Mouse (Mus musculus): ENCODE measurements around the gene Pdcd1lg2.

Pdcd1lg2 gene

DNA sequence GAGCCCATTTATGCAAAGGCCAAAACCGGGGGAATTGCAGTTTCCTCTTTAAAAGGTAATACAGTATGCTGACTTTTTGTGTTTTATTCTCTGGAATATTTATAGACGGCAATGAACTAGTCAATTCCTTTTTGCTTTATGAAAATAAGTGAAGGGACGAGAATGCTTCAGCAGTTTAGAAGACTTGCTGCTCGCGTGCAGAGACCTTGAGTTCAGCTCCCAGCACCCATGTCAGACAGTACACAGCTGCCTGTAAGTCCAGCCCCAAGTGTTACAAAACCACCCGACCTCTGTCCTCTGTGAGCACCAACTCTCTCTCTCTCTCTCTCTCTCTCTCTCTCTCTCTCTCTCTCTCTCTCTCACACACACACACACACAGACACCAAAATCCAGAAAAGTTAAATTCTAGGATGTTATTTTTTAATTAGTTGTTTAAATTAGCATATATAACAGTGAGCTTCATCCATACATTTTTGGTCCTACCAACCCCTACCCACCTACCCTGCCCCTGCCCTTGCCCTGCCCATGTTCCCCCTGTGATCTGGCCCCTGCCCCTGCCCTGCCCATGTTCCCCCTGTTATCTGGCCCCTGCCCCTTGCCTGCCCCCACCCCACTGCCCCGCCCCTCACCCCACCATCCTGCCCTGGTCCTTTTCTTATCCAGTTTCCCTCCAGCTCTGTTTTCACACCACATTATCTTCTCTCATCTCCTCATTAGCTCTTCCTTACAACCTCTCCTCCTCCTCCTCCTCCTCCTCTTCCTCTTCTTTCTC, 86.3 kb downstream of the Pdcd1lg2 start:
- no peak for DNase-seq (ENCODE audit: low spot score in 2 of 2)

DNA sequence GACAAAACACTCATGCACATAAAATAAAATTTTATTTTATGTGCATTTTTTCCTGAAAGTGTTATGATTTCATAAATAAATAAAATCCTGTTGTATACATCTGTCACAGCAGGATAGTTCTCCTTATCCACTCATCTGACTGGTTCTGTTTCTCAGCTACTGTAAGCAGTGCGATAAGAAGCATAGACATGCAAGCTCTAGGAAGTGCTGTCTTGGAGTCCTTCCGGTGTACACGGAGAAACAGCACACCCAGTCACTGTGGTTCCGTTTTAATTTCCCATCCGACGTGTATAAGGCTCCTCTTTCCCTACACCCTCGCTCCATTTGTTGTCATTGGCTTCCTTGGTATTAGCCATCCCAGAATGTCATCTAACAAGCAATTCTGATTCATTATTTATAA, 87.2 kb downstream of the Pdcd1lg2 start:
- no peak for DNase-seq (ENCODE audit: low spot score in 2 of 2)

DNA sequence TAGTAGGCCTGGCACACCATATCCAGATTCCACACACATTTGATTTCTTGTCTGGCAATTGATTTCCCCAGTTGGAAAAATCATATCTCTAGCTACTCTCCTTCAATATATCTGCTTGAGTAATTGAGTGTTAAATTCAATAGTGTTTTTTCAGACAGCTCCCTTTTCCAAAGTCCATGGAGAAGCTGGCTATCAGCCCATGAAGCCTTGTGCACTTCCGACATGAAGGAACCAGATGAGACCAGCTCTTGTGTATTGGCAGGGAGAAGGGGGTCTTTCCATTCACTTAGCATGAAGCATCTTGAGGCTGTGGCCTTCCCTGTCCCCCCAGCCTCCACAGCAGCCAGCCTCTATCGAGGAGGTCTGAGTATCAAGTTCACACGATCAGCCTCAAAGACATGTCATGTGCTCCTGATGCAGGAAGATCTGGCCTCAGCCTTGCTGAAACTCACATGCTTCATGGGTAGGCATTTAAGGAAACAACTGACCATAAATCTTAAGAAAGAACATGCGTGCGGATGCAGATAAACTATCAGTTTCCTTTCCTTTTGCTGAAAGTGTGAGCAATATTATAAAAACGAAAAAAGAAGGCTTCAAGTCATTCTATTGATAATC, 88.2 kb downstream of the Pdcd1lg2 start:
- DNase-seq (ENCODE audit: low spot score in 2 of 2), result no peak

DNA sequence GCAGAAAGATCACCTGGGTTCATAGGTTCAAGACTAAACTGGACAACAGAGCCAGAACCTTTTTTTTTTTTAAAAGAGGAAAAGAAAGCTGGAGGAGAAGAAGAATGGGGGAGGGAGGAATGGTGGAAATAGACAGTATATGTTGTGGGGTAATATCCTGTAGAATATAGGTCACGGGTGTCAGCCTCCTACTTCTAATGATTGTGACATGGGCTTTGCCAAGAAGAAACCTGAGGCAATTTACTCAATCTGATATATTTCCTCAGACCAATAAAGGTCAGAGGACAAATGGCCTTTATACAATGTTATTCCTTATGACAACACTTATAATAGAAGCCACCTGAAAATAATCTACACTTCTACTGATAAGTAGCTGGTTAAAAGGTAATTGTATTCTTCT, 89.6 kb downstream of the Pdcd1lg2 start:
- no peak for DNase-seq (ENCODE audit: low spot score in 2 of 2)

DNA sequence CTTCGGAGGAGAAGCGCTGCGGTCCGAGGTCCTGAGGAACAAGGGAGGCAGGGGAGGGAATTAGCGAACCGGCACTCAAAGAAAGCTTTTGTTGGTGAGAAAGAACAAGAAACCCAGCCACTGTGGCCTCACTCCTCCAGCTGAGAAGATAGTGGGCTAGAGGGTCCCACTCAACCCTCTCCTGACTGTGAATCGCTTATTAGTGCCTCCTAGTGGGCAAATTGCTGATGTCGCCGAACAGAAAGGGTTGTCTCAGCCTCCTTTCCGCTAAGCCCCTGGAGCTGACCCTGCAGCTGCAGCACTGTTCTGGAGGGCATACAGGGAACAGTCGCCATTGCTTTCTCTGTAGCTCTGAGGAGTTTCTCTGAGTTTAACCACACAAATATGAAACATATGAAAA, 90.4 kb downstream of the Pdcd1lg2 start:
- no peak for DNase-seq (ENCODE audit: low spot score in 2 of 2)

DNA sequence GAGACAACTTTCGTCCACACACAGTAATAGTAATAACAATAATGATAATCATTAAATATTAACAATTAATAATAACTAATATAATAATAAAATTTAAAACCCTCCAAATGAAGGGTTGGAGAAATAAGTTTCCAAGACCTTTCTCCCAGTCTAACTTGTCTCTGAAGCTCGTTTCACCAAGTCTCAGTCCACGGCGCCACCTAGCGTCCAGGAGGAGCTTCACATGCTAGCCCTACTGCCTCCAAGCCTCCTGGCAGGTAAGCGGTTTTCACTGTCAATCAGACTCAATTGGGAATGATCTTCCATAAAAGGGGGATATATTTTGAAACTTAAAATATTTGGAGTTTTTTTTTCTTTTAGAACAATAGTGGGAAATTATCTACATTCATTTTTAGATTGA, 90.8 kb downstream of the Pdcd1lg2 start:
- DNase-seq (ENCODE audit: low spot score in 2 of 2), result peak; percentile 57 to 79

DNA sequence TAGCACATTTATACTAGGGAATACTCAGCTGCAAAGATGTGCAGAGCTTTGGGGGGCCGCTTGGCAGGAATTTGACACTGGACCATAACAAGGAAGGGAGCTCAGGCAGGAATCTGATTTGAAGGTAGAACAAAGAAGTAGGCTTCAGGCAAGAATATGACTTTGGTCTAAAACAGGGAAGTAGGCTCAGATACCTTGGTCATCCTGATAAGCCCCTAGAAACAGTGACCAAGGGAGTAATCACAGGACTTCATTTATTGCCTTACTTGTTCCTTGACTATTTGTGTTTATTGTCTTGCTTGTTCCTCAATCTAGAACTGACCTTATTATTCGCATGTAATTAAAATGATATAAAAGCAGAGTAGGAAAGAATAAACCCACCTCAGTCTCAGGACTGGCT, 93.4 kb downstream of the Pdcd1lg2 start:
- DNase-seq (ENCODE audit: low spot score in 2 of 2), result no peak

DNA sequence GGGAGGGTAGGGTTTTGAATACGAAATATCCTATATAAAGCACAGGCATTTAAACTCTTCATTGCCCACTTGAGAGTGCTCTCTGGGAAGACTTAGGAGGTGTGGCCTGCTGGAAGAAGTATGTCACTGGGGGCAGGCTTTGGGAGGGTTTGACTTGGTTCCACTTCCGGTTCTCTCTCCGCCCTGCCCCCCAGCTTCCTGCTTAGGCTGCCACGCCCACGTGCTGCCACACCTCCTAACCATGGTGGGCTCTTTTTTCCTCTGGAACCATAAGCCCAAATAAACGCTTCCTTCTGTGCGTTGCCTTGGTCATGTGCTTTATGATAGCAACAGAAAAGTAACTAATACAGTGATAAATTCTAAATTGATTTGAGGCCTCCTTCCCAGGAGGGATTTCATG, 94.9 kb downstream of the Pdcd1lg2 start:
- DNase-seq (ENCODE audit: low spot score in 2 of 2), result no peak

DNA sequence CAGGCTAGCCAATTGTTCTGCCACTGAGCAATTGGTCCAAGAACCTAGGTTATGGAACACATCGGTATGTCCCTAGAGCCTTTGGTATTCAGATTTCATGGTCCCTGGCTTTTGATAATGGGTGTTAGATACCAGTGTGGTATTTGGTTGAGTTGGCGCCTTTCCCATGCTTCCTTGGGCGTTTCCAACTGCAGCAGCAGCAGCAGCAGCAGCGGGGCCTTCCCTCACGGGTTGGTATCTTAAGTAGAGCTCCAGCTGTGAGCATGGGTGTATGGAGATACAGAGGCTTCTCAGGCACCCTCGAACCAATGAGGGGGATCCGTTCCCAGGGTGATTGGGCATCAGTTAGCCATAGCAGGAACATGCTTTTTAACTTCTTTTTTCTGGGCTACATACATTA, 97.5 kb downstream of the Pdcd1lg2 start:
- no peak for DNase-seq (ENCODE audit: low spot score in 2 of 2)

DNA sequence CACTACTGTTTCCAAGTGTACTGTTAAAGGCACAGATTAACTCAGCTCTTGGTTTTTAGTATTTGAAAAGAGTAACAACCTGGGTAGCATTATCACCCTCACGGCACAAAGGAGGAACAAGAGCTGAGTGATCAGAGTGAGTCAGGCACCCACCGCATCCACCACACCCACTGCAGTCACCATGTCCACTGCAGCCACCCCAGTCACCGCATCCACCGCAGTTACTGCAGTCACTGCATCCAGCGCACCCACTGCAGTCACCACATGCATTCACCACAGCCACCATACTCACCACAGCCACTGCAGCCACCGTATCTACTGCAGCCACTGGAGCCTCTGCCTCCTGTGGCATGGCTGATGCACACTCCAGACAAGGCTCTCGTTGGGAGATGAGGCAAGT, 99.1 kb downstream of the Pdcd1lg2 start:
- no peak for DNase-seq (ENCODE audit: low spot score in 2 of 2)

DNA sequence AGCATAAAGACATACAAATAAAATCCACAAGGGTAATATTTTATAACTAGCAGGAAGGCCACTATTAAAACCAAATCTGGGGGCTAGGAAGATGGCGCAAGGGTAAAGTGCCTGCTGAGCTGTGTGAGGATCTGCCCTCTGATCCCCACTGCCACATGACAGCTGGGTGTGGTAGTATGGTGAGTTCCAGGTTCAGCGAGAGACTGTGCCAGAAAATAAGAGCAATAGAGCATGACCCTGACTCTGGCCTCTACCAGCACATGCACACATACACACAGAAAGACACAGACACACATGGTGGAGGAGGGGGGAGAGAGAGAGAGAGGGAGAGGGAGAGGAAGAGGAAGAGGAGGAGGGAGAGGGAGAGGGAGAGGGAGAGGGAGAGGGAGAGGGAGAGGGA, 101.1 kb downstream of the Pdcd1lg2 start:
- no peak for DNase-seq (ENCODE audit: low spot score in 2 of 2)

DNA sequence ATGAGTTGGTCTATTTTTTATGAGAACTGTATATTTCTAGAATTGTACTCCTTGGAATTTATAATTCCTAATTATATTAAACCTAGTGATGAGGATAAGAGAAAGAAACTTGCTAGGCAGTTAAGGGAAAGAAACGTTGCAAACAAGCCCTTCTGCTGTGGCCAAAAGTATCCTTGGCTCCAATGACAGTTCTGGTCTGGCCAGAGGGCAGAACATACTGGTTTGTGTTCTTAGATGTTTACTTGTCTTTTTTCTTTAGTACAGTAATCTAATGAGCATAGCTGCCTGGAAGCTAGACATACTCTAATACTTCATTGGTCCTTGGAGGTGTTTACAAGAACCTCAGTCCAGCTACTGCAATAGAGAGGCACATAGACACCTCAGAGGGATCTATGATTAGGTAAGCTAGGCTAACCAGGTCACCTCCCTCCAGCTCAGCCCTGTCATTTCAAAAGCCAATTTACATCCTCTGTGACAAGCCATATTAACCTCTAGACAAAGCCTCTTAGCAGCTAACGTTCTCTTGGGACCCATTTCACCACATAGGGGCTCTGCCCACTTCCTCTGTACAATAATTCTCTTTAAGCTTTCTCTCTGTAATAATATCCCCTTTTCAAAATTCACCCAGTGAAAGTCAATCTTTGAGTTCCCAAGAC, 102.5 kb downstream of the Pdcd1lg2 start:
- no peak for DNase-seq (ENCODE audit: low spot score in 2 of 2)

DNA sequence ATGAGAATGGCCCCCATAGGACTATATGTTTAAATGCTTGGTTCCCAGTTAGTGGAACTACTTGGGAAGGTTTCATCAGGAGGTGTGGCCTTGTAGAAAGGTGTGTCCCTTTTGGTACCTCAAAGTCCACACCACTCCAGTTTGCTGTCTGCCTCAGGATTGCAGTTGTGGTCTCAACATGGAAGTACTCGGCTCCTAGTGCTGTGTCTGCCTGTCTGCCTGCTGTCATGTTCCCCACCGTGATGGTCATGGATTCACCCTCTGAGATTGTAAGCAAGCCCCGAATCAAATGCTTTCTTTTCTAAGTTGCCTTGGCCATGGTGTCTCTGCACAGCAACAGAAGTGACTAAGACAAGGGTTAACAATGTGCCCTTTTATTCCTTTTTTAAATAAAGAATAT, 103.4 kb downstream of the Pdcd1lg2 start:
- no peak for DNase-seq (ENCODE audit: low spot score in 2 of 2)

DNA sequence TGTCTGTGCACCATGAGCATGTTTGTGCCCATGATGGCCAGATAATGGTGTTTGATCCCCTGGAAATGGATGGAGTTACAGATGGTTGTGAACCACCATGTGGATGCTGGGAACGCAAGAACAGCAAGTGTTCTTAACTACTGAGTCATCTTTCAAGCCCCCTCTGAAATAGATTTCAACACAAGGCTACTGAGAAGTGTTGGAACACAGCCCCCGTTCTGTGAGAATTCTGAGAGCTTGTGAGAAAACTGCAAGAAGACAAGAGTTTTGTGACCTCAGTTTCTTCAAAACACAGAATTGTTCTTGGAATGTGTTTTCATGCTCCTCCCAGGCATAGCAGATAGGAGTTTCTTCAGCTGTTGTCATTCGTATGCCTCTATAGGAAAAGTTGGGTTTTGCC, 104.7 kb downstream of the Pdcd1lg2 start:
- DNase-seq (ENCODE audit: low spot score in 2 of 2), result no peak

DNA sequence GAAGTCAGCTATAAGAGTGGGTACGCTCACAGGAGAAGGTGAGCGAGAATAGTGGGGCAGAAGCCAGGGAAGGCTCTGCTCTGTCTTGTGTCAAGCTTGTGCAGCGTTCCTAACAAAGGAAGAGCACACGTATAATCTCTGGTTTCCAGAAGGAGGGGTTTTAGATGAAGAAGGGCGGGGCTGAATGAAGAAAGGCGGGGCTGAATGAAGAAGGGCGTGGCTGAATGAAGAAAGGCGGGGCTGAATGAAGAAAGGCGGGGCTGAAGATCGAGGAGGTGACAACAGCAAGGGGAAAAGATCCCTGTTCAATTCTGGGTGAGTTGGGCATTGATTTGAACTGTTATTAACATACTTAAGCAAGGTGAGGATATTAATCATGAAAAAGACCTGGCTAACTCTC, 105.3 kb downstream of the Pdcd1lg2 start:
- no peak for DNase-seq (ENCODE audit: low spot score in 2 of 2)

DNA sequence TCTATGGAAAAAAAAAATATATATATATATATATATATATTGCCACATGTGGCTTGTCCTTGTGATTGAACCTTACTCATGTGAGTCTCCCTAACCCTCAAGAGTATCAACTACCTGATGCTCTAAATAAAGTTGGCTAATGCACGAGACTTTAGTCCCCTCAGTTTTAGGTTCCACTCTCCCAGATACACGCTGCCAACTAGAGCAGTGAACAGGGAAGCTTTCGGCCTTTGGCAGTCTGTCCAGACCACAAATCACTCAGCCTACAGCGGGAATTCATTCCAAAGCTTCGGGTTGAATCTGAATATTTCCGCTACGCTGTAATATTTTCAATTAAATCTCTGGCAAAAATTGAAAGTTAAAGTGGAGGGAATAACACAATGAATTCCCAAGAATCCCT, 107.7 kb downstream of the Pdcd1lg2 start:
- DNase-seq (ENCODE audit: low spot score in 2 of 2), result no peak

DNA sequence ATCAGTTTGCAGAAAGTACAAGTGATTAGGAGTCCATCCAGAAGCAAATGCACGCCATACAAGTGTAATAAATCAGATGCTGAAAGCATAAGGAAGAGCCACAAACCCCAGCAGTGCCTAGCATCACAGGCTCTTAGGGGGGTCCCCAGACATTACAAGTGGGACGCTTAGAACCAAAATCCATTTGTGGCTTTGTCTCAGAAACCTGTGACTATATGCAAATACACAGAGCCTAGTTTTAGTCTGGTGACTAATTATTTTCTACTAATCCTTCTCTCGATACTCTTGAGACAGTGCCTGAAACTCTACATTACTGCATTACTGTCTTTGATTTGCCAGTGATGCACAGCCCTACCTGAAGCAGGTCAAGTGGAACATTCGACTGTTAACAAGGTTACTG, 108.2 kb downstream of the Pdcd1lg2 start:
- DNase-seq (ENCODE audit: low spot score in 2 of 2), result no peak
